Mouse (Mus musculus): ENCODE measurements around the gene Ccdc180. TPM values are rescaled to one million over a fixed set of nuclear protein-coding genes. Genes with fewer than 3 reads are reported as not detected.

Gene Ccdc180
- total and polyA plus RNA-seq, 3 experiments: 0.16 TPM; not detected in 2

DNA sequence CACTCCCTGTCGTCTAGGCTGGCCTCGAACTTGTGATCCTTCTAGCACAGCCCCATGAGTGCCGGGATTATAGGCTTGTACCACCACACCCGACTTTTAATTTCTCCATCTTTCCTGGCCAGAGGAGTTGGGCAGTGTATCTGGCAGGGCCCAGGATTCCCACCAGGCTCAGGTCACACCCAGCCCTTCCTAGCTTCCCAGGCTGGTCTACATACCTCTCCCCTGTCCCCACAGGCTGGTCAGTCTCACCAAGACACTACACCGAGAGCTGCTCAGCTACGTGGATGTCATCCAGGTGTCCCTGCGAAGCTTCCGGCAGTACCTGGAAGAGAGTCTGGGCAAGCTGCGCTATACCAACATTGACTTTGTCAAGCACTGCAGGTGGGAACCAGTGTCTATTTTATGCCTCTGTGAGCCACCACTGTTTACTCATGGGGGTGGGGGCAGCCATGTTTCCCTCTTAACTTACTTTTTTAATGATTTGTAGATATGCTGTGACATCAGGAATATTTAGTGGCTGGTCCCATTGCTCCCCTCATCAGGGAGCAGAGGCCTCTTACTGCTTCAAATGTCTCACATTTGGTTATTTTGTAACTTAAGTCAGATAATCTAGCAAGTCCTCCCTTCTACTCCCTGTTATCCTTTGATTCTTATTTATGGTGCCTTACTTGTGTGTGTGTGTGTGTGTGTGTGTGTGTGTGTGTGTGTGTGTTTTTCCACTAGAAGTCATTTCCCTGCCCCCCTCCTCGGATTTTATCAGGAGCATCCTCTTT, 31.7 kb downstream of the Ccdc180 start:
- DNase-seq (ENCODE audit: low spot score): no peak
- H3K9me3 ChIP-seq (replicated peaks): no peaks in the 10 kb centered on the region
- peaks cover 9% of the 10 kb centered on the region for H3K27me3 ChIP-seq (ENCODE audit: insufficient read depth, low read length)

DNA sequence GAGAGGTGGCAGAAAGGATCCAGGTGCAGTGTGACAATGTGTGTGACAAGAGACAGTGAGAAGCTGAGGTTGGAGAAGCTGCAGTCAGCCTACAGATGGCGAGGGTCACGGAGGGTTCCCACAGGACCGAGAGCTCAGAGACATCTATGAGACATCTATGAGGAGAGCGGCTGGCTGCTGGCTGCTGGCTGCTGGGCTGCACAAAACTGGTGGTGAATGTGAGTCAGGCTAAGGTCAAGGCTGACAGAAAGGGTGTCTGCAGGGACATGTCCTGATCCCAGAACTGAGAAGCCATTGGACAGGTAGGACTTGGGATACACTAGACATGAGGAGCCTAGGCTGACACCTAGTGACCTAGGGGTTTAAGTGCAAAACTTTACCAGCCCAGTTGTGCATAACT, 33.9 kb downstream of the Ccdc180 start:
- Histone ChIP-seq H3K36me3 (replicated peaks) (no peaks in the 10 kb centered on the region), H3K9me3 (replicated peaks) (no peaks in the 10 kb centered on the region), H3K4me1 (ENCODE audit: insufficient read depth, low read depth, low read length) (no peaks in the 10 kb centered on the region), H3K27me3 (ENCODE audit: insufficient read depth, low read length) (peaks cover 12% of the 10 kb centered on the region), H3K4me3 (ENCODE audit: low read depth, low read length) (no peak overlapping the region)
- ATAC-seq (ENCODE audit: extremely low read depth, insufficient number of reproducible peaks, low FRiP score, poor library complexity, severe bottlenecking): no peak
- no peak for DNase-seq (ENCODE audit: low spot score)
- no peak for TF ChIP-seq TAL1 (conservative IDR thresholded peaks at IDR 0.05; ENCODE audit: low read depth, low read length)
- TF ChIP-seq GATA1 (IDR thresholded peaks at IDR 0.05; ENCODE audit: borderline replicate concordance, low read length): no peak
- TF ChIP-seq POLR2AphosphoS5 (IDR thresholded peaks at IDR 0.05; ENCODE audit: insufficient replicate concordance, low read depth, low read length): no peak
- TF ChIP-seq GATA2 (IDR thresholded peaks at IDR 0.05; ENCODE audit: borderline replicate concordance, low read depth, low read length): no peak
- no peak for TF ChIP-seq CTCF (IDR thresholded peaks at IDR 0.05; ENCODE audit: low read depth, low read length)

More for the DNA sequence above, 31.7 kb downstream of the Ccdc180 start:
- no peak for ATAC-seq (ENCODE audit: extremely low read depth, insufficient number of reproducible peaks, low FRiP score, poor library complexity, severe bottlenecking)
- no peak overlapping the region for H3K4me3 ChIP-seq (ENCODE audit: low read depth, low read length)
- no peaks in the 10 kb centered on the region for H3K4me1 ChIP-seq (ENCODE audit: insufficient read depth, low read depth, low read length)
- no peak for TF ChIP-seq GATA2 (IDR thresholded peaks at IDR 0.05; ENCODE audit: borderline replicate concordance, low read depth, low read length)
- TF ChIP-seq TAL1 (conservative IDR thresholded peaks at IDR 0.05; ENCODE audit: low read depth, low read length): no peak
- TF ChIP-seq GATA1 (IDR thresholded peaks at IDR 0.05; ENCODE audit: borderline replicate concordance, low read length): no peak
- TF ChIP-seq CTCF (IDR thresholded peaks at IDR 0.05; ENCODE audit: low read depth, low read length): no peak
- H3K36me3 ChIP-seq (replicated peaks): no peaks in the 10 kb centered on the region

DNA sequence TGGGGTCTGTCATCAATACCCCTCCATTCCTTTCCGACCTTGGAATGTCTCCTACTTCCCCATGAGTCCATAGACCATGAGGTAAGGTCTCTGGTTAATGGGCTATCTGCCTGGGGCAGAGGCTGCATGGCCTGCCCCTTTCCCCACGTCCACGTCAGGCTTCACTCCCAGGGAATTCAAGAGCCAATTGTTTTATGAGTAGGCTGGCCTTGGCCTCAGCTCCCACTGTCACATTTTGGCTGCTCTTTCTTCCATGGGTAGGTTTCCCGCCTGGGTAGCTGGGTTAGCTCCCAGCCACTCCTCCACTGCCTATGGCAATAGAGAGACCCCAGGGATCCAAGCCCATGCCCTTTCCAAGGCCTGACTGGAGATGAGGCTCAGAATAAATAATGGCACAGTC, 38.5 kb downstream of the Ccdc180 start:
- H3K4me3 ChIP-seq (ENCODE audit: low read depth, low read length): no peak overlapping the region
- no peaks in the 10 kb centered on the region for H3K4me1 ChIP-seq (ENCODE audit: insufficient read depth, low read depth, low read length)
- DNase-seq (ENCODE audit: low spot score) (no peak), ATAC-seq (ENCODE audit: extremely low read depth, insufficient number of reproducible peaks, low FRiP score, poor library complexity, severe bottlenecking) (no peak)
- peaks cover 15% of the 10 kb centered on the region for H3K27me3 ChIP-seq (ENCODE audit: insufficient read depth, low read length)
- no peaks in the 10 kb centered on the region for H3K9me3 ChIP-seq (replicated peaks)
- no peaks in the 10 kb centered on the region for H3K36me3 ChIP-seq (replicated peaks)
- TF ChIP-seq CTCF (IDR thresholded peaks at IDR 0.05; ENCODE audit: low read depth, low read length) (no peak), GATA1 (IDR thresholded peaks at IDR 0.05; ENCODE audit: borderline replicate concordance, low read length) (no peak), POLR2AphosphoS5 (IDR thresholded peaks at IDR 0.05; ENCODE audit: insufficient replicate concordance, low read depth, low read length) (no peak), GATA2 (IDR thresholded peaks at IDR 0.05; ENCODE audit: borderline replicate concordance, low read depth, low read length) (no peak), TAL1 (conservative IDR thresholded peaks at IDR 0.05; ENCODE audit: low read depth, low read length) (no peak)

DNA sequence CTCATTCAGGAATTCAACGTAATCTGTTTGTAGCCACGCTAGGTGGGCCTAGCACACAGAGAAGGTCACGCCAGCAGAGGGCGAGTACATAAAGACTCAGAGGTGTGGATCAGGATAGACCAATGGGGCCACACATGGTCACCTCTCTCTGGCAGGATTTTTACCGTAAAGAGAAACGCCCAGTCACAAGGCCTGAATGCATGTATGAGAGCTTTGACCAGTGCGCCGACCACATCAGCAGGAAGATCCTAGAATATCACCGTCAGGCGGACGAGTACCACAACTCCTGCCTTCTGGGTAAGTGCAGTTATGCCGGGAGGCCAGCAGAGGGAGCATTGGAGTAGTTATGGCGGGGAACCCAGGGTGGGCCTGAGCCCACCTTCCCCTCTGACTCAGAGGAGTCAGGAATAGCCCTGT, 51.5 kb downstream of the Ccdc180 start:
- peaks cover 13% of the 10 kb centered on the region; the same call in 1 of the 2 replicates for H3K27me3 ChIP-seq (ENCODE audit: insufficient read depth, low read length)
- H3K4me3 ChIP-seq (ENCODE audit: low read depth, low read length): no peak overlapping the region
- ATAC-seq (ENCODE audit: extremely low read depth, insufficient number of reproducible peaks, low FRiP score, poor library complexity, severe bottlenecking): no peak
- no peaks in the 10 kb centered on the region; the same call in 1 of the 2 replicates for H3K4me1 ChIP-seq (ENCODE audit: insufficient read depth, low read depth, low read length)
- TF ChIP-seq CTCF (IDR thresholded peaks at IDR 0.05; ENCODE audit: low read depth, low read length) (peak; percentile 68), POLR2AphosphoS5 (IDR thresholded peaks at IDR 0.05; ENCODE audit: insufficient replicate concordance, low read depth, low read length) (no peak), GATA1 (IDR thresholded peaks at IDR 0.05; ENCODE audit: borderline replicate concordance, low read length) (no peak), GATA2 (IDR thresholded peaks at IDR 0.05; ENCODE audit: borderline replicate concordance, low read depth, low read length) (no peak), TAL1 (conservative IDR thresholded peaks at IDR 0.05; ENCODE audit: low read depth, low read length) (no peak)
- no peaks in the 10 kb centered on the region for H3K36me3 ChIP-seq (replicated peaks)
- no peaks in the 10 kb centered on the region for H3K9me3 ChIP-seq (replicated peaks)
- DNase-seq (ENCODE audit: low spot score): peak; percentile 26

DNA sequence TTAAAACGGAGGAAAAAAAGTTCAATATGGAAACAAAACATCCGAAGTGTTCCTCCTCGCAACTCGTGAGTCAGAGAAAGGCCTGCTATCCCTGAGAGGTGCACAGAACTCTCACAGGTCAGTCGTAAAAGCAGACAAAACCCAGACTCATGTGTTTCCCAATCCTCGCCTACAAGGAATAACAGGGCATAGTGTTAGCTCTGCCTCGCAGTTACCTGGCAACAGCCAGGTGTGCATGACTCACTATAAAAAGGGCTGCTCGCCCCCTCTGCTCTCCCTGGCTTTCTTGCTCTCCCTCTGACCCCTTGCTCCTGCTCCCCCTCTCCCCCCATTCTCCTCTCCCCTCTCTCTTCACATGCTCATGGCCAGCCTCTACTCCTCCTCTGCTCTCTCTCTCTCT, 57.6 kb downstream of the Ccdc180 start:
- H3K36me3 ChIP-seq (replicated peaks): no peaks in the 10 kb centered on the region
- no peak for ATAC-seq (ENCODE audit: extremely low read depth, insufficient number of reproducible peaks, low FRiP score, poor library complexity, severe bottlenecking)
- H3K4me3 ChIP-seq (ENCODE audit: low read depth, low read length): no peak overlapping the region
- no peaks in the 10 kb centered on the region for H3K4me1 ChIP-seq (ENCODE audit: insufficient read depth, low read depth, low read length)
- H3K27me3 ChIP-seq (ENCODE audit: insufficient read depth, low read length): peaks cover 22% of the 10 kb centered on the region
- no peak for DNase-seq (ENCODE audit: low spot score)
- TF ChIP-seq POLR2AphosphoS5 (IDR thresholded peaks at IDR 0.05; ENCODE audit: insufficient replicate concordance, low read depth, low read length): no peak
- no peak for TF ChIP-seq TAL1 (conservative IDR thresholded peaks at IDR 0.05; ENCODE audit: low read depth, low read length)
- no peak for TF ChIP-seq GATA2 (IDR thresholded peaks at IDR 0.05; ENCODE audit: borderline replicate concordance, low read depth, low read length)
- no peak for TF ChIP-seq CTCF (IDR thresholded peaks at IDR 0.05; ENCODE audit: low read depth, low read length)
- no peak for TF ChIP-seq GATA1 (IDR thresholded peaks at IDR 0.05; ENCODE audit: borderline replicate concordance, low read length)
- no peaks in the 10 kb centered on the region for H3K9me3 ChIP-seq (replicated peaks)

DNA sequence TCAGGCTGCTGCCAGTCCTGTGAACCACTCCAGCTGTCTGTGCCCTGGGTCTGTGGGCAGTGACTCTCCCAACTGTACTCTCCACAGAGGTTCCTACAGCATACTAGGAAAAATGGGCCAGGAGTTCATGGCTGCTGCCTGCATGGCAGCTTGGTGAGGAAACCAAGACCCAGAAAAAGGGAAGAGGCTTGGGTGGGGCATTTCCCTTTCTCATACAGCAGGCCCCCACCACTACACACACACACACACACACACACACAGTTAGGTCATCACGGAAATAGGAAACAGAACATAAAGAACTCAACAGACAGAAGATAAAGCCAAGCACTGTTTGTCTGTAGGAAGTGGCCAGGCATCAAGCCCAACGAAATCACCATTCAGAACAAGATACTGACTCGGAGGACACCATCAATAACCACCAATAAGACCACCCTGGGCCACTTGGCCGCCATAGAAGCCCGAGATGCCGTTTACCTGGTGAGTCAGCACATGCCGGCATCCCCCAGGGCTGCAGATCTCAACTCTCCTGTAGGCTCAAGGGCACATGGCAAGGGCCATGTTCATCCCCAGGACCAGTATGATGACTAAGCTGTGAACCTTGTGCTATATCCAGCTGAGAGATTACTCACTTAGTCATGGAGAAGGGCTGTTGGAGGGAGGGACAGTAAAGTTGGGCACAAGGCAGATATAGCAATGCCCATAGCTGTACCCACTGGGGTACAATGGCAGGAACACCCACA, 59.2 kb downstream of the Ccdc180 start:
- ATAC-seq (ENCODE audit: extremely low read depth, insufficient number of reproducible peaks, low FRiP score, poor library complexity, severe bottlenecking) (no peak), DNase-seq (ENCODE audit: low spot score) (no peak)
- H3K4me3 ChIP-seq (ENCODE audit: low read depth, low read length): no peak overlapping the region

More for the DNA sequence above, 59.2 kb downstream of the Ccdc180 start:
- Histone ChIP-seq H3K36me3 (replicated peaks) (no peaks in the 10 kb centered on the region), H3K4me1 (ENCODE audit: insufficient read depth, low read depth, low read length) (no peaks in the 10 kb centered on the region), H3K9me3 (replicated peaks) (no peaks in the 10 kb centered on the region), H3K27me3 (ENCODE audit: insufficient read depth, low read length) (peaks cover 20% of the 10 kb centered on the region)
- TF ChIP-seq GATA2 (IDR thresholded peaks at IDR 0.05; ENCODE audit: borderline replicate concordance, low read depth, low read length): no peak
- TF ChIP-seq TAL1 (conservative IDR thresholded peaks at IDR 0.05; ENCODE audit: low read depth, low read length): no peak
- TF ChIP-seq GATA1 (IDR thresholded peaks at IDR 0.05; ENCODE audit: borderline replicate concordance, low read length): no peak
- TF ChIP-seq CTCF (IDR thresholded peaks at IDR 0.05; ENCODE audit: low read depth, low read length): no peak
- TF ChIP-seq POLR2AphosphoS5 (IDR thresholded peaks at IDR 0.05; ENCODE audit: insufficient replicate concordance, low read depth, low read length): no peak

Measured in G1E (cell line).